Mouse (Mus musculus) intestine, embryonic 16.5 days (tissue): Measurements from ENCODE around the gene Dffa. TPM values are rescaled to one million over a fixed set of nuclear protein-coding genes. Genes with fewer than 3 reads are reported as not detected.

Experiments
- ATAC-seq: fragments of 200-750 bp; cut with Nextera tagmentation; 2 replicates; pipeline ENCODE4 v1.8.0; 2017; ENCODE audit warnings: moderate TSS enrichment, moderate library complexity
- H3K27ac ChIP-seq: fragments of 300-500 bp; sonication (generic); 2 replicates; pipeline ENCODE4 v1.5.1; 2014; ENCODE audit warnings: mild to moderate bottlenecking, low read length
- H3K27me3 ChIP-seq: fragments of 300-500 bp; sonication (generic); replicated peaks from 2 replicates; pipeline ENCODE4 v1.6.1; 2014; ENCODE audit warnings: low read length, control low read depth, mixed read lengths; ENCODE audit not compliant: control insufficient read depth, insufficient read depth
- H3K36me3 ChIP-seq: fragments of 300-500 bp; sonication (generic); 2 replicates; pipeline ENCODE4 v1.6.1; 2014; ENCODE audit warnings: low read length, control low read depth; ENCODE audit not compliant: control insufficient read depth, insufficient read depth
- H3K4me1 ChIP-seq: fragments of 300-500 bp; sonication (generic); 2 replicates; pipeline ENCODE4 v1.6.1; 2014; ENCODE audit warnings: low read length, control low read depth, mixed read lengths; ENCODE audit not compliant: control insufficient read depth, insufficient read depth
- H3K4me2 ChIP-seq: fragments of 300-500 bp; sonication (generic); 2 replicates; pipeline ENCODE4 v1.6.1; 2014; ENCODE audit warnings: low read depth, low read length, control low read depth
- H3K4me3 ChIP-seq: fragments of 300-500 bp; sonication (generic); 2 replicates; pipeline ENCODE4 v1.5.1; 2014; ENCODE audit warnings: mild to moderate bottlenecking, low read length
- H3K9ac ChIP-seq: fragments of 300-500 bp; sonication (generic); 2 replicates; pipeline ENCODE4 v1.6.1; 2014; ENCODE audit warnings: low read depth, low read length
- H3K9me3 ChIP-seq: fragments of 300-500 bp; sonication (generic); 2 replicates; pipeline ENCODE4 v1.6.1; 2016; ENCODE audit warnings: low read length, control low read depth; ENCODE audit not compliant: control insufficient read depth
- WGBS: fragments of 180-500 bp; shearing (Covaris S2); extraction: QIAGEN DNeasy Blood & Tissue Kit; methylation state at CpG from one replicate; pipeline ENCODE4 v1.1.7; 2014; 5-methylcytosine and 5-hydroxymethylcytosine counted together
- polyA plus RNA-seq: library from polyadenylated mRNA; unstranded; fragments of >200 nt; fragmentation: Nextera tagmentation; extraction: Ambion mirVana; gene quantifications from 2 replicates; pipeline ENCODE4 v1.2.1, GENCODE M21; 2015

The Dffa gene
- polyA plus RNA-seq, result 50.5 and 52.2 TPM in 2 replicates

GRCm38 (mm10) chr4:149103875-149104561, at the start of gene Dffa:
Gene Dffa (plus strand): TSS chr4:149104146.
- Histone ChIP-seq H3K27me3 (no peaks in the 10 kb centered on the region), H3K4me3 (peak within 1 kb of the TSS; percentile 69), H3K36me3 (0 out of 2 replicates have a peak, but pooled peaks cover 3% of the 10 kb centered on the region), H3K4me2 (peak within 1 kb of the TSS; percentile 71), H3K9ac (peak within 1 kb of the TSS; percentile 80), H3K9me3 (no peaks in the 10 kb centered on the region), H3K27ac (peak within 1 kb of the TSS; percentile 23; the same call in 1 of the 2 replicates), H3K4me1 (peaks cover 8% of the 10 kb centered on the region)
- under 1% methylated on average over 35 of the region's 35 CpGs for WGBS
- peak; percentile 88 for ATAC-seq

GRCm38 (mm10) chr4:149055847-149056246, 48.1 kb upstream of the Dffa start:
- H3K27ac ChIP-seq, result no peak overlapping the region
- no peaks in the 10 kb centered on the region for H3K9me3 ChIP-seq
- H3K9ac ChIP-seq, result no peak overlapping the region
- no peaks in the 10 kb centered on the region for H3K36me3 ChIP-seq
- H3K4me1 ChIP-seq, result peaks cover 34% of the 10 kb centered on the region
- H3K4me2 ChIP-seq, result no peak overlapping the region
- 71% methylated on average over 6 of the region's 6 CpGs for WGBS
- H3K4me3 ChIP-seq, result no peak overlapping the region
- no peaks in the 10 kb centered on the region for H3K27me3 ChIP-seq
- ATAC-seq, result no peak

GRCm38 (mm10) chr4:149056957-149057356, 47.0 kb upstream of the Dffa start:
- peak overlapping the region; percentile 45; the same call in 1 of the 2 replicates for H3K9ac ChIP-seq
- peak; percentile 80 for ATAC-seq
- no peaks in the 10 kb centered on the region for H3K27me3 ChIP-seq
- peaks cover 38% of the 10 kb centered on the region for H3K4me1 ChIP-seq
- peak overlapping the region; percentile 1; the same call in 1 of the 2 replicates for H3K4me2 ChIP-seq
- no peaks in the 10 kb centered on the region for H3K36me3 ChIP-seq
- H3K27ac ChIP-seq, result no peak overlapping the region
- no peaks in the 10 kb centered on the region for H3K9me3 ChIP-seq
- no peak overlapping the region for H3K4me3 ChIP-seq
- WGBS, result 66% methylated on average over 16 of the region's 16 CpGs

- Histone ChIP-seq H3K9ac (peak overlapping the region; percentile 45), H3K4me1 (peaks cover 43% of the 10 kb centered on the region), H3K27me3 (no peaks in the 10 kb centered on the region), H3K4me2 (no peak overlapping the region), H3K9me3 (no peaks in the 10 kb centered on the region), H3K27ac (no peak overlapping the region), H3K36me3 (no peaks in the 10 kb centered on the region), H3K4me3 (no peak overlapping the region)
- ATAC-seq, result no peak
- WGBS, result 30% methylated on average over 14 of the region's 14 CpGs
These were observed 46.5 kb upstream of the Dffa start for GRCm38 (mm10) chr4:149057470-149057869.

- Histone ChIP-seq H3K36me3 (no peaks in the 10 kb centered on the region), H3K9me3 (no peaks in the 10 kb centered on the region), H3K4me3 (no peak overlapping the region), H3K4me2 (no peak overlapping the region), H3K27ac (no peak overlapping the region), H3K4me1 (peaks cover 50% of the 10 kb centered on the region), H3K9ac (no peak overlapping the region), H3K27me3 (no peaks in the 10 kb centered on the region)
- WGBS, result 62% methylated on average over 7 of the region's 7 CpGs
- ATAC-seq, result no peak
These were observed 45.6 kb upstream of the Dffa start for GRCm38 (mm10) chr4:149058298-149058697.

GRCm38 (mm10) chr4:149059713-149060112, 44.2 kb upstream of the Dffa start:
- Histone ChIP-seq H3K4me2 (no peak overlapping the region), H3K9me3 (no peaks in the 10 kb centered on the region), H3K27ac (no peak overlapping the region), H3K27me3 (no peaks in the 10 kb centered on the region), H3K9ac (no peak overlapping the region), H3K4me3 (no peak overlapping the region), H3K4me1 (peaks cover 49% of the 10 kb centered on the region), H3K36me3 (no peaks in the 10 kb centered on the region)
- ATAC-seq, result no peak
- 91% methylated on average over 9 of the region's 9 CpGs for WGBS

- ATAC-seq, result no peak
- WGBS, result 60% methylated on average over 14 of the region's 14 CpGs
- H3K27me3 ChIP-seq, result no peaks in the 10 kb centered on the region
- H3K4me2 ChIP-seq, result no peak overlapping the region
- no peak overlapping the region for H3K4me3 ChIP-seq
- H3K9me3 ChIP-seq, result no peaks in the 10 kb centered on the region
- peaks cover 45% of the 10 kb centered on the region for H3K4me1 ChIP-seq
- no peak overlapping the region for H3K9ac ChIP-seq
- no peaks in the 10 kb centered on the region for H3K36me3 ChIP-seq
- H3K27ac ChIP-seq, result no peak overlapping the region
These were observed 43.1 kb upstream of the Dffa start for GRCm38 (mm10) chr4:149060621-149061431.

- ATAC-seq, result no peak
- Histone ChIP-seq H3K4me3 (no peak overlapping the region), H3K4me1 (peaks cover 45% of the 10 kb centered on the region), H3K27me3 (no peaks in the 10 kb centered on the region), H3K9ac (no peak overlapping the region), H3K4me2 (no peak overlapping the region), H3K36me3 (no peaks in the 10 kb centered on the region), H3K9me3 (no peaks in the 10 kb centered on the region), H3K27ac (no peak overlapping the region)
- 64% methylated on average over 13 of the region's 13 CpGs for WGBS
These were observed 42.6 kb upstream of the Dffa start for GRCm38 (mm10) chr4:149061432-149061718.

GRCm38 (mm10) chr4:149062406-149063318, 41.3 kb upstream of the Dffa start:
- 0 out of 2 replicates have a peak overlapping the region, but pooled peaks have one; percentile 1 for H3K27ac ChIP-seq
- peak; percentile 80 for ATAC-seq

More at GRCm38 (mm10) chr4:149062406-149063318, 41.3 kb upstream of the Dffa start:
- Histone ChIP-seq H3K4me2 (0 out of 2 replicates have a peak overlapping the region, but pooled peaks have one; percentile 6), H3K36me3 (no peaks in the 10 kb centered on the region), H3K9ac (no peak overlapping the region), H3K4me3 (no peak overlapping the region), H3K9me3 (no peaks in the 10 kb centered on the region), H3K4me1 (peaks cover 36% of the 10 kb centered on the region), H3K27me3 (no peaks in the 10 kb centered on the region)
- 39% methylated on average over 21 of the region's 21 CpGs for WGBS
